Mouse (Mus musculus): ENCODE results near the gene Gm6408.

DNA sequence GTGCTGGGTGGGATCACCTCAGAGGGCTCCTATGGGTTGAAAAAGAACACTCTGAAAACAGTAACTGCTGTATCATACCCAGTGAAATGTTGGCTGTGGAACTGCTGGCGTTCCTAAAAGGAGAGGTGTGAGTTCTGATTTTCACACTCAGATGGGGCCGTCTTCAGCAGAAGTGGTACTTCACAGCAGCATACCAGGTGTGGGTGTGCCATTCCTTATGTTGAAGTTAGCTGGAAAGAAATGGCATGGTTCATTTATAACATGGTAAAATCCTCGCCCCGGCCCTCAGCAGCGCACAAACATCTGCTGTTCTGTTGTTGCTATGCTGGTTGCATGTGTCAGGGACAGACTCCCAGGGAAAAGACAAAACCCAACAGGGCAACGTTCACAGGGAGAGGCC lies 28.2 kb upstream of the Gm6408 start:
- TF ChIP-seq POLR2A (IDR thresholded peaks at IDR 0.05; ENCODE audit: low read depth, low read length) (no peak), CTCF (IDR thresholded peaks at IDR 0.05; ENCODE audit: extremely low read depth, insufficient read length, insufficient replicate concordance, low read depth, low read length) (no peak)
